Mouse (Mus musculus) heart, postnatal 14 days (tissue): Measurements from ENCODE around the gene Cmtm6. TPM values are rescaled to one million over a fixed set of nuclear protein-coding genes. Genes with fewer than 3 reads are reported as not detected.

Experiments used
- DNase-seq, 2 experiments: peaks; one replicate each; pipeline ENCODE4 v3.0.0; 2021 to 2022
- intact Hi-C: fragments of 180-260 bp; cut with DNase I; formaldehyde crosslinking; loops from one replicate; pipeline ENCODE4 v1.15.1; 2025
- total RNA-seq, 2 experiments: library from RNA; stranded (reverse); gene quantifications; 2 replicates each; pipeline ENCODE4 v1.2.3; 2021

Gene Cmtm6
- total RNA-seq, 2 experiments from 2014 or later = 28.4 to 30.4 TPM

DNA sequence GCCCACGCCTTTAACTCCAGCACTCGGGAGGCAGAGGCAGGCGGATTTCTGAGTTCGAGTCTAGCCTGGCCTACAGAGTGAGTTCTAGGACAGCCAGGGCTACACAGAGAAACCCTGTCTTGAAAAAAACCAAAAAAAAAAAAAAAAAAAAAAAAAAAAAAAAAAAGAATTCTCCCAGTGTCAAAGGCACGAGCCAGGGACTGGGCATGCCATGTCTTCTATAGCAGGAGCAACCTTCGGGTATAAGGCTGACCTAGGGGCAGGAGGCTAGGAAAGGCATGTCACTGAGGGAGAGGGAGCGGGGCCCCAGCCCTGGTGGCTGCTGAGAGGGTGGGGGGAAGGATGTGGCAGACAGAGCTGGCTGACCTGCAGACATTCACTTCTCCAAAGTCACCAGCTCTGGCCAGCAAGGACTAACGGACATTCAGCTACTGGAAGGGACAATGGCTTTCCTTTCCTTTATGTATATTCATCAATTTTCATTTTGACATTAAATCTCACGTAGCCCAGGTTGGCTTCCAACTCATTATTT is 62.9 kb downstream of the Cmtm6 start:
- intact Hi-C loops = loop anchor here (10.0 kb wide), 1 partner anchor 911 kb away; no protein-coding TSS in a partner anchor

DNA sequence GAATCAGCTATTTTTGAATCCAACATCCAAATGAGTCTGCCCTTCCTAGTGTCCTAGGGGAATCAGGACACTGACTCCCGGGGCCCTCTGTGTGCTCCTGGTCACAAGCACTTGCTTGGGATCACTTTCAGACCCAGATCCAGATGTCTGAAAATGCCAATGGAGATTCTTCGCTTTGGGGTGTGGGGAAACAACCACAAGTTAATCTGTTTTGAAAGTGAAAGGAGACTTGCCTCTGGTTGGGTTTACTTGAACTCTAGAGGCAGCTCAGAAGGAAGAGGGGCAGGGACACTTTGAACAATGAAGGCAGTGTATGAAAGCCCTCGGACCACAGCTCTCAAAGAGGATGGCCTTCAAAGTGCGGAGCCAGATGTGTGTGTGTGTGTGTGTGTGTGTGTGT is 63.6 kb downstream of the Cmtm6 start:
- intact Hi-C loops = loop anchor here (10.0 kb wide), 1 partner anchor 910 kb away; no protein-coding TSS in a partner anchor

More for the DNA sequence above, 62.9 kb downstream of the Cmtm6 start:
- DNase-seq = no peak

DNA sequence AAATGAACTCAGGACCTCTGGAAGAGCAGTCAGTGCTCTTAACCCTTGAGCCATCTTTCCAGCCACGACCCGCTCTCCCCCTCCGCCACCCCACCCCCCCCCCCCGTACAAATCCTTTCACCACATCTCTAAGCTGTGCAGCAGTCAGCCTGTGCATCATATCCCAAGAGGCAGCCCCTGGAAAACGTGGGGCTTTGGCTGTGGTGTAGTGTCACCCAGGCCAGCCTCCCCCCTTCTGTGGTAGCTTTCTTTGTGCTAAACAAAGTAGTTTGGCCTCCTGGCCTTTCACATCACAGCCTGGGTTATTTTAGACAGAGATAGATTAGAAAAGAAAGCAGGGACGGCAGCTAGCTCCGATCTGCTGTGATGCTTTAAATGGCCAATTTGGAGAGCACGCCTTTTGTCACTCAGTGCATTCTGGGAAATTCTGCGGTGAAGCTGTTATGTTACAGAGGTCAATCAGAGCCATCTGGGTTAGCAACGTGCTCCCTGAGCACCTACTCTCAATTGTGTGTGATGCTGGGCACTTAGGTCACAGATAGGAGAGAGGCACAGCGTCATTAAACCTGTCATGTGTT is 65.6 kb downstream of the Cmtm6 start:
- intact Hi-C loops = loop anchor here (1.0 to 10.0 kb wide), 3 partner anchors 46 to 908 kb away; partner anchors contain the start of gene Cmtm8
- no peak for DNase-seq

More for the DNA sequence above, 63.6 kb downstream of the Cmtm6 start:
- DNase-seq = no peak

DNA sequence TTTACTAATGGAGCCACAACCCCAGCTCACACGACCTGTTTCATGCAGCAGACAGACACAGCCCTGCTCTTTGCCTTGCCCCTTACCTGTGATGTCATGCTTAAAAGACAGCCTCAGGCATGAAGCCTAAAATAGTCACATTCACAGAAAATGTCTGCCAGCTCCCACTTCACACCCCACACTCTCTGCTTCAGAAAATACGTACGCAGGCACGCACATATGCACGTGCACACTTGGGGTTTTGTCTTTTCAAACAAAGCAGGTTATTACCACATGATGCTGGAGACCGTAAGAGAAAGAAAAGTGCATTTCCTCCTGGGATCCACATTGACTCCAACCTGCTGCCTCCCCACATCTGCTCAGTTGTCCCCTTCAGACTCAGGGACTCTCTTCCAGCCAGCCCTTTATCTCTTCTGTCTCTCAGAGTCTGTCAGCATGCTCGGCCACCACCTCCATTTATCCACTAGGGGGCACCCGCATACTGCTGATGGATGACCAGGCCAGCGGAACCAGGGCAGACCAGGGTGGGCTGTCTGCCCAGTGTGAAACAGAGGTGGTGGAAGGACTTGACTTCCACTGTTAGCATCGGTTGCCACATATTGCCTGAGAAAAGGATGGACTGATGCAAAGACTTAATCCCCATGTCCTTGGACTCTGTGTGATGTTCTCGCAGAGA is 66.6 kb downstream of the Cmtm6 start:
- intact Hi-C loops = loop anchor here (1.0 to 10.0 kb wide), 5 partner anchors 45 to 907 kb away; partner anchors contain the start of gene Cmtm8
- peak; percentile 86 to 94 for DNase-seq

DNA sequence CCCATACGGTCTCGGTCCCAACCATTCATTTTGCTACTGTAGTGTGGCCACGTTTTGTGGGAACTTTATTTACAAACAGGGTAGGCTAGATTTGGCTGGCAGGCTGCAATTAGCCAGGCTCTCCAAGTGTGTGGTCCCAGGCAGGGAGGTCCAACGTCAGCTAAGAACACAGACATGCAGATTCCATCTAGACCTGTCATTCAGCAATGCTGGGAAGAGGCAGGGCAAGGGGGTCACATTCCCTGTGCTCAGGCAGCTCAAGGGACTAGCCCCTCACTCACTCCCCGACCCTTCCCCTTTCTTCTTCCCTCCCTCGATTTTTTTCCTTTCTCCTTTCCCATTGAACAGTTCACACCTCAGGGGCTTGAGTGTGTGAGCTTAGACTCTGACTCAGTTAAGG is 67.9 kb downstream of the Cmtm6 start:
- no peak for DNase-seq
- intact Hi-C loops = loop anchor here (2.0 to 10.0 kb wide), 4 partner anchors 43 to 906 kb away; partner anchors contain the start of gene Cmtm8

Other genes starting within 250 kb of the Cmtm6 start
- gene Ccr4, start 226.2 kb upstream of the Cmtm6 start, total RNA-seq = under 1 TPM in 1 of 2 experiments, not detected in 1; 0.68 TPM
- not detected for gene C130032M10Rik, start 215.4 kb upstream of the Cmtm6 start, total RNA-seq
- gene Trim71, start 166.7 kb upstream of the Cmtm6 start, total RNA-seq = not detected
- 10 to 100 TPM; 22.5 to 25.5 TPM for gene Cnot10, start 90.9 kb upstream of the Cmtm6 start, total RNA-seq
- gene Dync1li1, start 42.3 kb upstream of the Cmtm6 start, total RNA-seq = 10 to 100 TPM; 76.2 to 78.2 TPM
- gene Cmtm7, start 50.7 kb downstream of the Cmtm6 start, total RNA-seq = 10 to 100 TPM; 14.9 to 21.4 TPM
- 10 to 100 TPM; 12.8 to 15.0 TPM for gene Cmtm8, start 113.0 kb downstream of the Cmtm6 start, total RNA-seq
- gene Gpd1l, start 202.9 kb downstream of the Cmtm6 start, total RNA-seq = 10 to 100 TPM; 38.0 to 38.9 TPM
- gene Osbpl10, start 247.5 kb downstream of the Cmtm6 start, total RNA-seq = 1 to 10 TPM; 2.9 to 3.2 TPM